Mouse (Mus musculus): ENCODE measurements around the gene Fam57b. TPM values are rescaled to one million over a fixed set of nuclear protein-coding genes. Genes with fewer than 3 reads are reported as not detected.

The Fam57b gene
- total and polyA plus RNA-seq, 3 experiments: 0.30 TPM; not detected in 2

- TF ChIP-seq MXI1 (IDR thresholded peaks at IDR 0.05; ENCODE audit: low read depth, low read length): peak; percentile 80
- peak; percentile 40; the same call in 1 of the 2 replicates for TF ChIP-seq IRF4 (IDR thresholded peaks at IDR 0.05; ENCODE audit: low read depth, low read length)
- 0 out of 2 replicates have a peak, but pooled peaks have one; percentile 41 for TF ChIP-seq KAT2A (IDR thresholded peaks at IDR 0.05; ENCODE audit: insufficient replicate concordance, low read length)
- TF ChIP-seq POLR2A (IDR thresholded peaks at IDR 0.05; ENCODE audit: low read depth, low read length): peak; percentile 46; the same call in 1 of the 2 replicates
These were observed 34.6 kb downstream of the Fam57b start (continued) for GRCm38 (mm10) chr7:126832036-126832598.

- no peak for DNase-seq (ENCODE audit: extremely low read depth)
- peaks cover 33% of the 10 kb centered on the region for H3K27me3 ChIP-seq (replicated peaks)
- in situ Hi-C loops (cut with MboI; ENCODE audit: low pct_ligation_motif_present, low pct_unique_long_range_greater_than_20kb, low sequenced_read_pairs): no loop called here
- no peaks in the 10 kb centered on the region for H3K36me3 ChIP-seq (replicated peaks in 1 of 2; ENCODE audit: control insufficient read depth in 1 of 2, insufficient read depth in 1 of 2, low read length in 1 of 2)
- peaks cover 8% of the 10 kb centered on the region for H3K9me3 ChIP-seq (replicated peaks; ENCODE audit: low read length)
- no peak overlapping the region for H3K9ac ChIP-seq (ENCODE audit: insufficient read depth, low read depth)
- no peaks in the 10 kb centered on the region for H3K79me2 ChIP-seq (replicated peaks; ENCODE audit: control insufficient read depth, extremely low read depth, insufficient read depth, poor library complexity, severe bottlenecking)
- peaks cover 6 to 7% of the 10 kb centered on the region in 2 experiments; a peak in 3 of 4 replicates for H3K4me1 ChIP-seq (ENCODE audit: control insufficient read depth in 1 of 2, insufficient read depth in 2 of 2)
- no peak overlapping the region for H3K4me2 ChIP-seq (ENCODE audit: insufficient read depth, low read depth, poor library complexity, severe bottlenecking)
- dilution Hi-C loops (cut with MboI; ENCODE audit: extremely low pct_ligation_motif_present, extremely low pct_unique_long_range_greater_than_20kb, low sequenced_read_pairs): no loop called here
- TF ChIP-seq MAX (IDR thresholded peaks at IDR 0.05; ENCODE audit: low read length): no peak
- no peak for TF ChIP-seq HCFC1 (IDR thresholded peaks at IDR 0.05; ENCODE audit: low read depth, low read length)
- TF ChIP-seq ZKSCAN1 (IDR thresholded peaks at IDR 0.05; ENCODE audit: borderline replicate concordance, low read depth, low read length): no peak
- TF ChIP-seq ETS1 (conservative IDR thresholded peaks at IDR 0.05; ENCODE audit: low read depth, low read length): no peak
- TF ChIP-seq IRF4 (IDR thresholded peaks at IDR 0.05; ENCODE audit: low read depth, low read length): no peak
- TF ChIP-seq USF1 (IDR thresholded peaks at IDR 0.05; ENCODE audit: low read depth, low read length): no peak
- no peak for TF ChIP-seq USF2 (conservative IDR thresholded peaks at IDR 0.05; ENCODE audit: low read depth, low read length)
- no peak for TF ChIP-seq TCF12 (IDR thresholded peaks at IDR 0.05; ENCODE audit: low read depth, low read length)
- TF ChIP-seq UBTF (IDR thresholded peaks at IDR 0.05; ENCODE audit: low read depth, low read length): no peak
- no peak for TF ChIP-seq SMC3 (IDR thresholded peaks at IDR 0.05; ENCODE audit: low read depth, low read length)
- TF ChIP-seq MAZ (IDR thresholded peaks at IDR 0.05; ENCODE audit: low read depth, low read length): no peak
- no peak for TF ChIP-seq CHD2 (IDR thresholded peaks at IDR 0.05; ENCODE audit: low read length)
- no peak for TF ChIP-seq RAD21 (IDR thresholded peaks at IDR 0.05; ENCODE audit: low read depth, low read length)
- TF ChIP-seq BHLHE40 (IDR thresholded peaks at IDR 0.05; ENCODE audit: low read depth, low read length): no peak
- TF ChIP-seq SIN3A (IDR thresholded peaks at IDR 0.05; ENCODE audit: low read length): no peak
- no peak for TF ChIP-seq EP300 (IDR thresholded peaks at IDR 0.05; ENCODE audit: low read length)
- no peak for TF ChIP-seq ZNF384 (IDR thresholded peaks at IDR 0.05; ENCODE audit: low read depth, low read length)
- no peak overlapping the region for H3K27ac ChIP-seq (ENCODE audit: insufficient read depth, low read depth)
- H3K4me3 ChIP-seq (replicated peaks in 1 of 3; ENCODE audit: low read depth in 2 of 3, low read length in 2 of 3, poor library complexity in 1 of 3): no peak overlapping the region
These were observed 35.8 kb downstream of the Fam57b start for GRCm38 (mm10) chr7:126833294-126833693.
